Mouse (Mus musculus) C2C12 (cell line): ENCODE measurements around the gene Capns2.

Experiments
- CEBPB ChIP-seq: IDR thresholded peaks from one replicate; pipeline ENCODE4 v1.6.1; 2011; ENCODE audit warnings: low read depth, mild to moderate bottlenecking, control low read depth, moderate library complexity
- CTCF ChIP-seq: IDR thresholded peaks from one replicate; pipeline ENCODE4 v1.5.1; 2011; ENCODE audit not compliant: control insufficient read depth, insufficient read depth, insufficient read length
- FOSL1 ChIP-seq: IDR thresholded peaks from one replicate; pipeline ENCODE4 v1.8.0; 2011; ENCODE audit warnings: mild to moderate bottlenecking, low read length; ENCODE audit not compliant: poor library complexity, insufficient read depth, severe bottlenecking
- MAX ChIP-seq: IDR thresholded peaks from one replicate; pipeline ENCODE4 v1.6.1; 2011; ENCODE audit warnings: mild to moderate bottlenecking, control low read depth
- MYOD1 ChIP-seq: IDR thresholded peaks from one replicate; pipeline ENCODE4 v1.6.1; 2011; ENCODE audit warnings: low read depth; ENCODE audit not compliant: control insufficient read depth, insufficient read length
- USF1 ChIP-seq: IDR thresholded peaks from one replicate; pipeline ENCODE4 v1.6.1; 2011; ENCODE audit warnings: low read depth, mild to moderate bottlenecking, control low read depth, moderate library complexity

DNA sequence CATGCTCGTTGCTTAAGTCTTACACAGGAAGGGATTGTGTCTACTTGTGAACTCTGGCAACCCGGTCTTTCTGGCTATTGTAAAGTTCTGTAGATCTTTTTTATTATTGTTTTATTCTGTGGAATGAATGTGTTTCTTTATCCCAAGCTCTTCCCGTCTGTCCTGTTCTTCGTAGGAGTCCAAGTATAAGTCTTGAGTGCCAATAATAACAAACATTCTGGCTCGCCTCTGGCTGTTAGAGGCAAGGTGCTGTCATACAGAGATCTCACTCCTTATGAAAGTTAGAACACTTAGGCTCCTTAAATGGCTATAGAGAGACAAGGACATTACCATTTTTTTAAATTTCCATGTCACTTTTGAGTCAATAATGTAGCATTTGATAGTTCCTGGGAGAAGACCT, 4.6 kb upstream of the Capns2 start:
- no peak for TF ChIP-seq CTCF
- no peak for TF ChIP-seq CEBPB
- TF ChIP-seq MAX = no peak
- TF ChIP-seq FOSL1 = no peak
- TF ChIP-seq USF1 = no peak
- no peak for TF ChIP-seq MYOD1
